Mouse (Mus musculus): Measurements from ENCODE around the gene Hdgfl3. TPM values are rescaled to one million over a fixed set of nuclear protein-coding genes. Genes with fewer than 3 reads are reported as not detected.

The Hdgfl3 gene
- total and polyA plus RNA-seq, 3 experiments, result 0.26 TPM; not detected in 2

DNA sequence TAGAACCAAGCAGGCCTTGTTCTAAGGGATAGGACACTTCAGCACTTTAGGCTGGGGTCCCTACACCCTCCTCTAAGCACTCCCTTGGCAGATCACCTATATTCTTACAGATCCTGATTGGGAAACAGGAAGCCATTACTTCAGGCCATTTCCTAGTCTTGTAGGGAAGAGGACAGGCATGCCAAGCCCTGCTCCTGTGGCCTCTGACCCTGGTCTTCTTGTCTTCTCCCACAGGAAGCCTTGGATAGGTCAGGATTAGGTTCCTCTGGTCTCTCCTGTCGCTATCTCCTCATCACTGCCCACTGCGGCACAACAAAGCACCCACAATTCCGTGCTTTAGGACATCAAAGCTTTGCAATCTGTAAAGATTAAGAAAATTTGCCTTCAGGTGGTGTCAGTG, 82.6 kb downstream of the Hdgfl3 start (continued):
- TF ChIP-seq TBP (IDR thresholded peaks at IDR 0.05; ENCODE audit: low read depth, low read length), result no peak

DNA sequence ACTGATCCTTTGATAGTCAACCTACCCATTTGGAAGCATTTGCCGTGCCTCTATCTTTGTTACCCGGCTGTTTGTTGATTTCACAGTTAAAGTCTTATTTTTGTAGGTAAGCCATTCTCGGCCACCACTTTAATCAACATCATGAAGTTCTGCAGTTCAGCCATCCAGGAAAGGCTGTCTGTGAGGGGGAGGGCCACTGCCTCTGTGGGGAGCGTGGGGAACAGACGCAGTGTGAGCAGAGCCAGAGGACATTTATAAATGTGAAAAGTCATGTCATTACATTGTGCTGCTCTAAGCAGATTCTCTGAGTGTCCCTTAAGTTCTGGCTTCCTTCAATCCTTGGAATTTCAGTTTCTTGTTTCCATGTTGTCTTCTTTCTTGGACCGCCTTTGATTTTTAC, 84.1 kb downstream of the Hdgfl3 start:
- Histone ChIP-seq H3K4me3 (ENCODE audit: control insufficient read depth in 1 of 2, insufficient read depth in 1 of 2, low read depth in 2 of 2, low read length in 2 of 2) (no peak overlapping the region), H3K79me2 (ENCODE audit: control insufficient read depth, insufficient read depth, low read length, poor library complexity) (no peaks in the 10 kb centered on the region), H3K27me3 (ENCODE audit: control insufficient read depth in 1 of 2, insufficient read depth in 2 of 2, low read length in 2 of 2) (no peaks in the 10 kb centered on the region), H3K9me3 (replicated peaks; ENCODE audit: insufficient read depth, low read length) (no peaks in the 10 kb centered on the region), H3K4me1 (ENCODE audit: control insufficient read depth in 1 of 2, insufficient read depth in 2 of 2, low read length in 2 of 2) (no peaks in the 10 kb centered on the region), H3K27ac (ENCODE audit: control insufficient read depth, low read depth, low read length) (no peak overlapping the region), H3K9ac (ENCODE audit: control insufficient read depth, low read depth, low read length, poor library complexity, severe bottlenecking) (no peak overlapping the region), H3K36me3 (ENCODE audit: control insufficient read depth in 1 of 2, insufficient read depth in 2 of 2, low read length in 2 of 2) (no peaks in the 10 kb centered on the region; a peak in 1 of 4 replicates)
- TF ChIP-seq BHLHE40 (IDR thresholded peaks at IDR 0.05; ENCODE audit: borderline replicate concordance, low read depth, low read length) (no peak), KAT2A (conservative IDR thresholded peaks at IDR 0.05; ENCODE audit: low read depth, low read length) (no peak), JUND (IDR thresholded peaks at IDR 0.05; ENCODE audit: low read depth, low read length) (no peak), GATA1 (IDR thresholded peaks at IDR 0.05; ENCODE audit: low read depth, low read length) (no peak), E2F4 (IDR thresholded peaks at IDR 0.05; ENCODE audit: borderline replicate concordance, low read depth, low read length) (no peak)
- no peak for DNase-seq (ENCODE audit: low read depth, low spot score)

DNA sequence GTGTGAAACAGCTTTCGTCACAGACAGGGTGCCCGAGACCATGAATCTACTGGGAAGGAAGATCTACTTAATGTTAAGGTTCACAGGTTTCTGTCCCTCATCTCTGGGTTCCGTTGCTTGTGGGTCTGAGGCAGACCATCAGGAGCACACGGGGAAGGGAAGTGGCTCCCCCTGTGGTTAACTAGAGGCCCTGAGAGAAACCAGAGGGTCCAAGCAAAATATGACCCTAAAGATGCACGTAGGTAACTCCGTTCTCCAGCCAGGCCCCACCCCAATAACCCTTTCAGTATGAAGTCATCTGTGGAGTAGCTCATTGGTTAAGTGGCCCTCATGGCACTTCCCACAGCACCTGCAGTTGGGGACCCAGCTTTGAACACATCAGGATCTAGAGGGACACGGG, 84.6 kb downstream of the Hdgfl3 start:
- H3K27me3 ChIP-seq (ENCODE audit: control insufficient read depth in 1 of 2, insufficient read depth in 2 of 2, low read length in 2 of 2), result no peaks in the 10 kb centered on the region
- H3K9ac ChIP-seq (ENCODE audit: control insufficient read depth, low read depth, low read length, poor library complexity, severe bottlenecking), result no peak overlapping the region
- H3K79me2 ChIP-seq (ENCODE audit: control insufficient read depth, insufficient read depth, low read length, poor library complexity), result no peaks in the 10 kb centered on the region
- H3K4me3 ChIP-seq (ENCODE audit: control insufficient read depth in 1 of 2, insufficient read depth in 1 of 2, low read depth in 2 of 2, low read length in 2 of 2), result no peak overlapping the region
- no peak overlapping the region for H3K27ac ChIP-seq (ENCODE audit: control insufficient read depth, low read depth, low read length)
- no peaks in the 10 kb centered on the region for H3K9me3 ChIP-seq (replicated peaks; ENCODE audit: insufficient read depth, low read length)
- H3K4me1 ChIP-seq (ENCODE audit: control insufficient read depth in 1 of 2, insufficient read depth in 2 of 2, low read length in 2 of 2), result no peaks in the 10 kb centered on the region
- no peaks in the 10 kb centered on the region for H3K36me3 ChIP-seq (ENCODE audit: control insufficient read depth in 1 of 2, insufficient read depth in 2 of 2, low read length in 2 of 2)
- DNase-seq (ENCODE audit: low read depth, low spot score), result no peak
- TF ChIP-seq KAT2A (conservative IDR thresholded peaks at IDR 0.05; ENCODE audit: low read depth, low read length) (no peak), SIN3A (IDR thresholded peaks at IDR 0.05; ENCODE audit: low read length) (no peak)

DNA sequence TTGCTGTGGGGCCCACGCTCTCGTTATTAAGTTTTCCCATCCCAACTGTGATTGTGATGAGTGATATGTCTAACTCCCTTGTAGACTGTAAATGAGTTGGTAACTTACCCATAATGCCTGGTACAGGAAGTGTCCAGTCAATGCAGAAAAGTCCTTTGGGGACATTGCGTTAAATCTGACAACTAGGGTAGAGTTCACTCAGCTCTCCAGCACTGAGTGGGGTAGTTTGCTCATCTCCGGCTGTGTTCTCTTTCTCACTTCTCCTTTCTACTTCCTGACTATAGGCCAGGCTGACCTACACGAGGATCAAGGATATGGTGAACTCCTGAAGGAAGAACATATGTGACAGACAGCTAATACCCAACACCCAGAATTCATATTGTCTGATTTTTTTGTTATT, 85.1 kb downstream of the Hdgfl3 start:
- H3K4me1 ChIP-seq (ENCODE audit: control insufficient read depth in 1 of 2, insufficient read depth in 2 of 2, low read length in 2 of 2), result no peaks in the 10 kb centered on the region

More for the DNA sequence above, 85.1 kb downstream of the Hdgfl3 start:
- H3K27ac ChIP-seq (ENCODE audit: control insufficient read depth, low read depth, low read length), result no peak overlapping the region
- H3K9me3 ChIP-seq (replicated peaks; ENCODE audit: insufficient read depth, low read length), result no peaks in the 10 kb centered on the region
- no peak for TF ChIP-seq MXI1 (IDR thresholded peaks at IDR 0.05; ENCODE audit: low read depth, low read length)
- no peak for TF ChIP-seq MYB (IDR thresholded peaks at IDR 0.05; ENCODE audit: low read depth, low read length)
- TF ChIP-seq GATA1 (IDR thresholded peaks at IDR 0.05; ENCODE audit: low read depth, low read length), result no peak
- no peak for TF ChIP-seq MEF2A (IDR thresholded peaks at IDR 0.05; ENCODE audit: extremely low read depth, insufficient replicate concordance, low read depth, low read length, poor library complexity, severe bottlenecking)
- no peak for TF ChIP-seq ZC3H11A (IDR thresholded peaks at IDR 0.05; ENCODE audit: low read depth, low read length)
- no peak for TF ChIP-seq E2F4 (IDR thresholded peaks at IDR 0.05; ENCODE audit: borderline replicate concordance, low read depth, low read length)
- TF ChIP-seq EP300 (IDR thresholded peaks at IDR 0.05; ENCODE audit: low read depth in 1 of 2, low read length in 2 of 2), result no peak
- no peaks in the 10 kb centered on the region for H3K36me3 ChIP-seq (ENCODE audit: control insufficient read depth in 1 of 2, insufficient read depth in 2 of 2, low read length in 2 of 2)
- no peak overlapping the region for H3K4me3 ChIP-seq (ENCODE audit: control insufficient read depth in 1 of 2, insufficient read depth in 1 of 2, low read depth in 2 of 2, low read length in 2 of 2)
- DNase-seq (ENCODE audit: low read depth, low spot score), result no peak
- H3K27me3 ChIP-seq (ENCODE audit: control insufficient read depth in 1 of 2, insufficient read depth in 2 of 2, low read length in 2 of 2), result no peaks in the 10 kb centered on the region
- no peaks in the 10 kb centered on the region for H3K79me2 ChIP-seq (ENCODE audit: control insufficient read depth, insufficient read depth, low read length, poor library complexity)
- no peak overlapping the region for H3K9ac ChIP-seq (ENCODE audit: control insufficient read depth, low read depth, low read length, poor library complexity, severe bottlenecking)

Measured in MEL (cell line).